Mouse (Mus musculus) large intestine, adult 2 months (tissue): ENCODE data around the gene Ascl4. TPM values are rescaled to one million over a fixed set of nuclear protein-coding genes. Genes with fewer than 3 reads are reported as not detected.

Experiments
- DNase-seq: peaks from one replicate; pipeline ENCODE4 v3.0.0-alpha.2; 2012; ENCODE audit warnings: low read depth, low spot score
- WGBS: fragments of 180-500 bp; shearing (Covaris S2); methylation state at CpG from one replicate; pipeline ENCODE4 v1.1.7; 2018; 5-methylcytosine and 5-hydroxymethylcytosine counted together
- polyA plus RNA-seq: library from polyadenylated mRNA; depleted of rRNA; stranded (reverse); fragments of >200 nt; gene quantifications from 2 replicates; pipeline ENCODE4 v1.2.3, GENCODE M21; 2012; rRNA removed

Ascl4 gene
- 0.12 TPM in 1 of 2 replicates, not detected in the other for polyA plus RNA-seq

DNA sequence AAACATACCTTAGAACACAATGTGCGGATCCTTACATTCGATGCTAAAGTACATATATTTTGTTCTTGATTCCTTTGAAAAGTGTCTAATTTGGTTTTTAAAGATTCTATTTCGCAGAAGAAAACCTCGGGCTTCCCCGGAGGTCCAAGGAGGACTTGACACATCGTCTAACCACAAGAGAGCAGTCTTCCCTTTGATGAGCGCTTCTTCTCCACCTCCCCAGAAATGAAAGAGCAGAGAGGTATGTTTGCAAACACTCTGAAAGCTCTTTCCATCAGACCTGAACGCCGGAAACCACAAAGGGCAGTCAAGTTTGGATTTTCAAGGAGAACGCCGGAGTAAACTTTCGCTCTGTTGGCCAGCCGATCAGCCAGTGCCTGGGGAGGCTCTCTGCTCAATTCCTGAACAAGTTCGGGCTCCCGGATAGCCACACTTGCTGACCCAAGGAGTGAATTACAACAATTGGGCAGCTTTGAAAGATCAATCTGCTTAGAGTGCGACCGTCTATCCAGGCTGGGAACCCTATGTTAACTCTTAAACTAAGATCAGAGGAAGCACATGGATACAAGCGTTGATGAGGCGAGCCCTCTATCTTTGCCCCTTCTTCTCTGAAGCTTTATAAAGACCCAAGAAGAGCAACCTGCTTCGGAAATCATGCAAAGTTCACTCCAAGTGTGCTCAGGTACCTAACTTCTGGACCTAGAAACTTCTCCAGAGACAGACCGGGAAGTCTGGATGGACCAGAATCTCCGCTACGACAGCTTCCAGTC is at the start of gene Ascl4:
Gene Ascl4, plus strand, starts transcription at position 6 of the 770 bp plus-strand sequence.
- 1% methylated on average over 23 of the region's 23 CpGs for WGBS
- peak; percentile 24 for DNase-seq

DNA sequence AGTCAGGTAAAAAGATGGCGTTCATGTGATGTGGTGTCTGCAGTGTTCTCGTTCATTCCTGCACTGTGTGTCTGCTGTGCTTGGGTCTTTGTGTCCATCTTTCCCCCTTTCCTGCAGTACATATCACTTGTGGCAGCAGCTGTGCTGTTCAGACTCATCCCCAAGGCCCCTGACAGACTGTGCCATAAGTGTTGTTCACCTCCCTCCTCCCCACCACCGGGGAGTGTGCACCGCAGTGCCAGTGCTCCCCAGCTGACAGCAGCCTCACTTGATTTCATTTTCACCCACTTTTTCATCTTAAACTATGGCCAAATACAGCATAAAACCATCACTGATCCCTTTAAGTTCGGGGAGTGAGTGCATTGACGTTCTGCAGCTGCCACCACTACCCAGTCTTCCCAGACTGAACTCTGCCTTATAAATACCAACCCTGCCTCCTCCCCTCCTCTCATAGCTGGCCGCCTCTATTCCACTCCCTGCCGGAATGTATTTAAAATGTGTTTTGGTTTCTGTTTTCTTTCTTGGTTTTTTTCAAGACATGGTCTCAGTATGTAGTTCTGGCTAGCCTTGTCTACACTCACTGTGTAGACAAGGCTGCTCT is 47.5 kb upstream of the Ascl4 start:
- DNase-seq = no peak
- WGBS = 81% methylated on average over 8 of the region's 8 CpGs

DNA sequence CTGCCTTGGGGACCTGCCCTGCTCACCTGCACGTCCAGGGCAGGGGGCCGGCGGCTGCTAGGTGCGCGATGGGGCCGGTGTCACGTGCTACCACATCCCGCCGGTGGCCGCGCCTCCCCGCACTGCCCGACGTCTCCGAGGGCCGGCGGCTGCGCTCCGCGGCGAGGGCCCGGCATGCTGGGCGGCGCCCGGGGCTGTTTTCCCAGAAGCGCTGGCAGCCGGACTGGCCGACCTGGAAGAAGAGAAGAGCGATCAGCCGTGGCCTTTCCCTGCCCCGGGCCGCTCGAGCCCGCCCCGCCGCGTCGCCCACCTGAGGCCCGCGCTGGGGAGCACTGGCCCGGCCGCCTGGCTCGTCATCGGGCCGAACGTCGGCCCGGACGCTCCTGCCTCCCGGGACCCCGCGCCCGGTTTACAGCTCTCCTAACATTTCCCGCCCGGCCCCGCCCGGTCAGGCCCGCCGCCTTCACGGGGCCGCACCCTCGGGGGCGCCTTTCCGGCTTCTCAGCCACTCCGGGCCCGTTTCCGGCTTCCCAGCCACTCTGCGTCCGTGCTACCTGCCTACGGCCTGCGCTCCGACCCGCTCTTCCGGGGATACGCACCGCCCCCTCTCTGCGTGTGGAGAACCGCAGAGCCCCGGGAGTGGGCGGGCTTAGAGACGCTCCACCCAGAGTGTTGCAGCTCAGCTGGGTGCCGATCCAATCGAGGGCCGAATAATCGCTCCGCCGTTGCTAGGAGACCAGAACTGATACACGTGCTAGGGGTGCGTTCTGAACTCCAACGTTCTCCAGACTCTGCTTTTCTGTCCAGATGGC is 10.8 kb upstream of the Ascl4 start, which contains the start of gene Prdm4:
Gene Prdm4, minus strand, starts transcription at position 645 of the 812 bp plus-strand sequence.
- DNase-seq = peak; percentile 94
- under 1% methylated on average over 90 of the region's 90 CpGs for WGBS

GRCm38 (mm10) chr10:85928499-85929207 is 1.2 kb downstream of the Ascl4 start:
- WGBS = 1% methylated on average over 63 of the region's 63 CpGs
- DNase-seq = peak; percentile 32

DNA sequence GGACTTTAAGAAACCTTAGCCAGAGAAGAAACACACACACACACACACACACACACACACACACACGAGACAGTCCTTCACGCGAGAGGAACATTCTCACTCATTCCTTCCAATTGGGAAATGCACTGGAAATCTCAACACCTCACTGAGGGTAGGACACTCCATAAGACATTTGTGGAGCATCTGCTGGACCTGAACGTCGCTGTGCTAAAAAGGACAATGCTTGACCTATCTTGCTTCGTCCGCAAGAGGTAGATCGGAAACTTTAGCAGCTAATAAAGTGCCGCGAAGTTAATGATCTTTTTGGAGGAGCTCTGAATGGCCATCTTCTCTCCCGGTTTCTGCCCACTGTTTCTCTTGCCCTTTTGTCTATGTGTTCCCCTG is 1.7 kb downstream of the Ascl4 start:
- DNase-seq = no peak
- WGBS = 37% methylated on average over 11 of the region's 11 CpGs

- no peak for DNase-seq
- WGBS = 87% methylated on average over 11 of the region's 11 CpGs
Measured at GRCm38 (mm10) chr10:85929962-85930361, 2.5 kb downstream of the Ascl4 start.

DNA sequence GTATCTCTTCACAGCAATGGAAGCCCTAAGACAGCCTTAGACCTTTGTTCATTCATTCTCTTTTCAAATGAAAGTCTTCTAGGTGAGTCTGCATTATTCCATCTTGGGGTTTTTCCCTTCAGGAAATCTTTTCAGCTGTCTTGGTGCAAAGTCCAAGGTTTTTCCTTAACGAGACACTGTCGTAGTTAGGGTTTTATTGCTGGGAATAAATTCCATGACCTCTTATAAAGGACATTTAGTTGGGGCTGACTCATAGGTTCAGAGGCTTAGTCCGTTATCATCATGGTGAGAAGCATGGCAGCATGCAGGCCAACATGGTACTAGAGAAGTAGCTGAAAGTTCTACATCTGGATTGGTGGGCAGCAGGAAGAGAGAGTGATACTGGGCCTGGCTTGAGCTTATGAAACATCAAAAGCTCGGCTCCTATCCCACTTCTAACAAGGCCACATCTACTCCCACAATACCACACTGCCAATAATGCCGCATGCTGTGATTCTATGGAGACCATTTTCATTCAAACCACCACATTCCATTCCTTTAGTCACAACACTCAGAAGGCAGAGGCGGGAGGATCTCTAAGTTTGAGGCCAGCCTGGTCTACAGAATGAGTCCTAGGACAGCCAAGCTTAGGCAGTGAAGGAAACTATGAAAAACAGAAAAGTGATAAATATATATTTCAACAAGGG is 8.9 kb downstream of the Ascl4 start:
- DNase-seq = peak; percentile 56
- WGBS = 66% methylated on average over 6 of the region's 6 CpGs

- 95% methylated on average over 8 of the region's 8 CpGs for WGBS
- DNase-seq = no peak
Measured at GRCm38 (mm10) chr10:85948483-85949196, 21.2 kb downstream of the Ascl4 start.

DNA sequence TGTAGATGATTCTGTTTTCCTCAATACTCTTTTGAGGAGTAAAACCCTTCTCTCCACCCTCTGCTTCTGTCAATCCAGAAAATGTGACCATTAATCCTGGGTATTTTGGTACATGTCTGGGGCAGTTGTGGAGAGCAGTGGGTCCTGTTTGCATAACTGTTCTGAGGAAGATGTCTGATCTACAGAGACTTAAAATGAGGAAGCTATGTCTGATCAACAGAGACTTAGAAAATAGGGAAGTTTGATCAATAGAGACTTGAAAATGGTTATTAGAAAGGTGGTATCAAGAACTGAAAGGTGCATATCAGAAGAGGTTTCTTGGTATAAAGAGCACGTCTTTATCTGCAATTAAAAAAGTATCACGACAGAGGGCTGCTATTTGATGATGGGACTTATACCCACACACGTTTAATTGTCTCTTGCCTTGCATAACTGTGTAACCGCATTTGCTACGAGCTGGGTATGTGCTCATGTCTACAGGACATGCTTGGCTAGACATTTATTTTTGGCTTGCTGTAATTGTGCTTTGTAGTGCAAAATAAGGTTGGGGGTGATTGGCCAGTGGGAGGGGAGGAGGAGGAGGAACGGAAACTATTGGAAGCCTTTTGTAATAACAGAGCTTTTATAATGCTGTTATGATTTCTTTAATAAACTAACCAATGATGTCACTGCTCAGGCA is 24.4 kb downstream of the Ascl4 start:
- WGBS = 82% methylated on average over 6 of the region's 6 CpGs
- no peak for DNase-seq

DNA sequence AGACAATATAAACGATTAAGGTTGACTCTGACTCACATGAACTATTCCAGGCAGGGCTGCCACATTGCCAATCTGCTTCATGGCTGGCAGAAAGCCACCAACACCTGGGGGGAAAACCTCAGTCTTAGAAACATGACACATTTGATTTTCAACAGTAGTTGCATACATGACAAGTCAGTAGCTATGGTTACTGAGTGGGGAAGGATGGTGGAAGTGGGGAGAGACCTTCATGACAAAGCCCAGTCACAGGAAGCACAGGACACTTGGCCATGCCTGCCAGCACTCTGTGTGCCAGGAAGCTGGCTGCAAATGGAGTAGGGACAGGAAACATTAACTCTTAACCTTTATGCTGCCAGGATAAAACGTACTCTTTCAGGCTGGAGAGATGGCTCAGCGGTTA is 25.9 kb downstream of the Ascl4 start:
- DNase-seq = no peak
- 28% methylated on average over 3 of the region's 3 CpGs for WGBS

- 24% methylated on average over 2 of the region's 2 CpGs for WGBS
- DNase-seq = no peak
Measured at GRCm38 (mm10) chr10:85954429-85954828, 26.9 kb downstream of the Ascl4 start.

DNA sequence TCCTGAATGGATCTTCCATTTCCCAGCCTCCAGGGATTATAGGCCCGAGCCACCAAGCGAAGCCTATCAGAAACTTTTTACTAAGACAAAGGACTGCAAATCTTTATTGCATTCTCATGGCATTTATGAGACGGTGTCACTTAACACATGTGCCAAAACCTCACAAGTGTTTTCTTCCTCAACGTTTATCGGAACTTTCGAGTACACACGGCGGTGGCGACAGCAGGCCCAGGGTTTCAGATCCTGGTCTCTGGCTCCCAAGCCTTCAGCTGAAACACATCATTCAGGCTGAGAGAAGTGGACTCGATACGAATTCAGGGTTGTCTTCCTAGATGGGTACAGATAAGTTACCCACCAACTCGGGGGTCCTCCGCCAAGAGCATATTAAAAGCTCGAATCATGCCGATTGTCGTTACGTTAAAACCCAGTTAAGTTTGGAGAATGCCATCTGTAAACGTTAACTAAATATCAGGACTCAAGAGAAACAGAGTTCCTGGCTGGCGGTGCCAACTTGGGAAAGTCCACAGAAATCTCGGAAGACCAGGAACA is 29.5 kb downstream of the Ascl4 start:
- no peak for DNase-seq
- under 1% methylated on average over 20 of the region's 20 CpGs for whole genome bisulfite sequencing

GRCm38 (mm10) chr10:85957464-85957950 is 30.0 kb downstream of the Ascl4 start, which contains the start of gene Rtcb:
Gene Rtcb, minus strand, starts transcription at chr10:85957823.
- WGBS = under 1% methylated on average over 38 of the region's 38 CpGs
- peak; percentile 92 for DNase-seq

- 59% methylated on average over 9 of the region's 9 CpGs for WGBS
- DNase-seq = no peak
Measured at GRCm38 (mm10) chr10:85962897-85963296, 35.4 kb downstream of the Ascl4 start.

DNA sequence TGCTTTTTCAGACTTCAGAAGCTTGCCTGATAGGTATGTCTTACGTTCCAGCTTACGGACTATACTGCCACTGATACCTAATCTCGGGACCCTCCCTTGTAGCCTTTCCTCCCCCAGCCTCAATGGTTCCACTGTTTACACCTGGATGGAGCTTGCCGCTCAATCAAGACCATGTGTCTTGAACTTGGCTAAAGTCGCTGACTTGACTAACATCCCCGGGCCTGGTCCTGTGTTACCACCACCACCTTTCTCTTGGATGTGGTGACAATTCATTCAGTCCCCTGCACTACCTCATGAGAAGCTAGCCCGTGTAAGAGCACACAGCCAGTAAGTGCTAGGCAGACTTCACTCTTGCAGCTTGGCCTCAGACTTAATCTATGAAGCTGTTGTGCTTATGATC is 36.8 kb downstream of the Ascl4 start:
- no peak for DNase-seq
- WGBS = 86% methylated on average over 7 of the region's 7 CpGs

GRCm38 (mm10) chr10:85966476-85966875 is 39.0 kb downstream of the Ascl4 start:
- 62% methylated on average over 2 of the region's 2 CpGs for WGBS
- DNase-seq = no peak

GRCm38 (mm10) chr10:85967411-85968156 is 40.1 kb downstream of the Ascl4 start:
- WGBS = 58% methylated on average over 17 of the region's 17 CpGs

More at GRCm38 (mm10) chr10:85967411-85968156, 40.1 kb downstream of the Ascl4 start:
- DNase-seq = no peak
